Mouse (Mus musculus): ENCODE measurements around the gene Mtor. TPM values are rescaled to one million over a fixed set of nuclear protein-coding genes. Genes with fewer than 3 reads are reported as not detected.

Mtor gene
- total RNA-seq, 2 experiments from 2014 or later: 30.6 to 36.6 TPM

DNA sequence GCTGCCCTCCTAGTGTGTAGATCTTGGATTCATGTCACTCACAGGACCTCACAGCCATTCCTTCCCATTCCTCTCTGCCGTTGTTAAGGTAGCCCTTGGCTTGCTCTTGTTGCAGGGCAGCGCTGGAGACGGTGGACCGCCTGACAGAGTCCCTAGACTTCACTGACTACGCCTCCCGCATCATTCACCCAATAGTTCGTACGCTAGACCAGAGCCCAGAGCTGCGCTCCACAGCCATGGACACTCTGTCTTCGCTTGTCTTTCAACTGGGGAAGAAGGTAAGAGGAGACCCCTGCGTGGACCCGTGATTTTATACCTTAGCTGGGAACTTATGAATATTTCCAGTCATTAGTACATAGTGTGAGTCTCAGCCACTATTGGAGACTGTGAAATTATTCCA, 36.1 kb downstream of the Mtor start:
- no peak for DNase-seq (ENCODE audit: low spot score)

DNA sequence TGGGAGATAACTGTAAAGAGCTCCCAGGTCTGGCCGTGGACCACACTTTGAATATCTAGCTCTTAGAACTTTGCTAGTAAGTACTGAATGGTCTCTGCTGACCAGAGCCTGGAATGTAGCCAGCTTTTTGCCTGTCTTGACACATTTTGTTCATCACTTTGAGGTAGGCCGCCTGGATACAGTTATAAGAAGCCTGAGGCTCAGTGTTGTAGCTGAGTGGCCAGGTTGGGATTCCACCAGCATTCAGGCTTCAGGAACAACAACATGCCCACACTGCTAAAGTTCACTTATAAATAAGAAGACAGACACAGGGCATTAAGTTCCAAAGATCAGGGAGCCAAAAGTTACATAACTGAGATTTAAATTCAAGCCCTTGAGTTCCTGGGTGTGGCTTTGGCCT, 39.4 kb downstream of the Mtor start:
- no peak for DNase-seq (ENCODE audit: low spot score)

DNA sequence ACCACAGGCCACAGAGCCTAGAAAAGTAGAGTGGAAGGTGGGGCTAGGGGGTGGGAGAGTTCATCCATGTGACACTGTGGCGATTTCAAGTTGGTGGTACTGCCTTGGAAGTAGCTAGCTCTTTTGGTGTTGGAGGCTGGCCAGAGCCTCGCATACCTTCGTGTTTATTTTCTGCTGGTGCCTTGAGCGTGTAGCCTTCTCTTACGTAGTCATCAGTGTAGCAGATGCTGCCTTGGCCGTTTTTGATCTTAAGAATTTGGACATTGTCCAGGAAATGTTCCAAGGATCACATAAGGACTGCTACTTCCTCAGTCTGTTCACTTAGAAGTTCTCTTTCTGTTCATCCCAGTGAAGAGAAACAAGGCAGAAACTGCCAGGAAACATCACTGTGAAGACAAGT, 42.1 kb downstream of the Mtor start:
- DNase-seq (ENCODE audit: low spot score): no peak

DNA sequence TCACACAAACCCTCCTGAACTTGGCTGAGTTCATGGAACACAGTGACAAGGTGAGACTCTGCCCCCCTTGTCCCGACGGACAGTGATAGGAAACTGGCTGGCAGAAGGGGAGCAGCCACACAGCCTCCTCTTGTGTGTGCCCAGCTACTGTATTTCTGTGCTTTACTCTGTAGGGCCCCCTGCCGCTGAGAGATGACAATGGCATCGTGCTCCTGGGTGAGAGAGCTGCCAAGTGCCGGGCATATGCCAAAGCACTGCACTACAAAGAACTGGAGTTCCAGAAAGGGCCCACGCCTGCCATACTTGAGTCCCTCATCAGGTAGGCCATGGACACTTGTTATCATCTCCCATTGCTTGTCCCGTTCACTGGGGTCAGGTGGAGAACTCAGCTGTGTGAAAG, 43.0 kb downstream of the Mtor start:
- DNase-seq (ENCODE audit: low spot score): no peak

DNA sequence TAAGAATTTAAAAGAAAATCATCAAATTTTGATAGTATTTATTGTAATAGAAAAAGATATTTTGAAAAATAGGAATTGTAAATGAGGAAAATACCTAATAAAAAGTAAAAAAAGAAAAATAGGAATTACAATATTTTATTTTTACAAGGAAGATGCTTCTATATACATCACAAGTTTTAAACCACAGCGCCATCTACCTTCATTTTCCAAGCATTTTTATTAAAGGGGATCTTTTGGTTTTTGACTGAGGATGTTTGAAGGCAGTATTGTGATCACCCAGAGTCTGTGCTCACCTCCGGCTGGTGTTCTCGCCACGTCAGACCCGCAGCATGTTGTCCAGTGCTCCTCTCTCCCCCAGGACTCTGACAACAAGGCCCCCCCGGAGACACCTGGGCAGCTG, 46.7 kb downstream of the Mtor start:
- no peak for DNase-seq (ENCODE audit: low spot score)

DNA sequence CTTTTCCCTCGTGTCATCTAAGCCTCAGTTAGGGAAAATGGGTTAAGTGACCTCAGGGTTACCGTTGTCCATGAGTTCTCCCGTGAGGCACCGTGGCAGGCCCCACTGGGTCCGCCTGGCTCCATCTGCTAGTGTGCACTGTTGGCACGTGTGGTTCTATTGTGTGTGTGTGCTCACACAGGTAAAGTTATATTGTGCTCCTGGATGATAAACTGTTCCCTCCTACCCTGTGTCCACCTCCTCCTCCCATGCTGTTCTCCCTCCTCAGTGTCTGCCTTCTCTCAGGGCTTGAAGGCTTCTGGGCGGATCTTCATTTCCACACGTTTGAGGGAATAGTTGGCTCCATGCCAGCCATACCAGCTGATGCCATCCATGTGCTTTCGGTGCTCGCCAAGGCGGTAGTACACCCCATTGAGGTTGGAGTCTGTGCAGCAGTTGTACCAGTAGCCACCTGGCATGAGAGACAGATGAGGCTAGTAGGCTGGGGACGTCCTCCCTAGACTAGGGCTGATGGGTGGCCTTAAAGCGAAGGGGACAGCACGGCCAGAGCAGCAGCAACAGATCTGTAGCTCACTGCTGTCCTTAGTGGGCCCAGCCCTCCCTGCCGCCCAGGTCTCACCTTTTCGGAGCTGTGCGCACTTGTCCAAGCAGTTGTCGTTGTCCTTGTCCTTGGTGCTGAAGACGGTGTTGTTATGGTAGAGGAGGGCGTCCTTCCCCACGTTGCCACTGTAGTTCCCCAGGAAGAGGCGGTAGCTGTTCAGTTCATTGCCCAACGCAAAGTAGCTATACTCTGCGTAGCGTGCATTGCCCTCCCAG, 47.7 kb downstream of the Mtor start:
- DNase-seq (ENCODE audit: low spot score): no peak

DNA sequence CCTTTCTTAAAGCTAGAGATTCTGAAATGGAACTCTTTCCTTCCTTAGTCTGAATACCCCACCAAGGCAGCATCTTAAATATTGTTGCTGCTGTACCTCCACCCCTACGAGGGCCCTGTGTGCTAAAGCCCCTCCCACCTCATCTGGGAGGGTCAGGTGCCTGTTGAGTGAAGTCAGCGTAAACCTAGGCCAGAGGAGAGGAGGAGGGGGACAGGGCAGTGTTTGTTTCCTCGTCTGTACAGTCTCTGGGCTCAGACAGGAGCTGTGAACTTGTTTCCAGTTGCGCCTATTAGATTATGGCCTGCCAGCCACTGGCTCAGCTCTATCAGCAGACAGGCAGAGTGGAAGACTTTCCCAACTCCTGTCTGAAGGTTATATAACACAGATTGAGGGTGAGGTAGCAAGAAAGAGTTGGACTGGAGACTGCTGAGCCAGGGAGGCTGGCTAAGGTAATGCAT, 52.0 kb downstream of the Mtor start, which contains the start of gene Angptl7:
Gene Angptl7 (minus strand): TSS at position 51 of the 458 bp plus-strand sequence.
- DNase-seq (ENCODE audit: low spot score): peak; percentile 30

DNA sequence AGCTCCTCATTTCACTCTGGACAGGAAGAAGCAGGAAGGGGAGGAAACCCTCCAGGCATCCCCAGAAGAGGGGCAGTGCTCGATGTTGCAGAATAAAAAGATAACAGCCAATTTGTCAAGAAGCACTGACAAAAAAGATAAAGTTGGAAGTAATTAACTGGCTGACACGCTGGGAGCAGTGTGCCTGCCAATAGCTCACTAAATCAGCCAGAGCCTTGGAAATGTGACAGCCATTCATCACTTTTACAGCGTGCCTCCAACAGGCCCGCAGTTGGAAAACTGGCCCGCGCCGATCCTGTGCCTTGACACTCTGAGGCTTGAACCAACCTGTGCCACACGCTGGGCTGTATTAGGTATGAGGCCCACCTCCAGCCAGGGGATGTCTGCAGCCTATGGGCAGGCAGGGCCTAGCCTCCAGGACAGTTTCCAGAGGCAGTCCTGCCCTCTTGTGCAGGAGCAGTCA, 56.1 kb downstream of the Mtor start:
- peak; percentile 84 for DNase-seq (ENCODE audit: low spot score)

DNA sequence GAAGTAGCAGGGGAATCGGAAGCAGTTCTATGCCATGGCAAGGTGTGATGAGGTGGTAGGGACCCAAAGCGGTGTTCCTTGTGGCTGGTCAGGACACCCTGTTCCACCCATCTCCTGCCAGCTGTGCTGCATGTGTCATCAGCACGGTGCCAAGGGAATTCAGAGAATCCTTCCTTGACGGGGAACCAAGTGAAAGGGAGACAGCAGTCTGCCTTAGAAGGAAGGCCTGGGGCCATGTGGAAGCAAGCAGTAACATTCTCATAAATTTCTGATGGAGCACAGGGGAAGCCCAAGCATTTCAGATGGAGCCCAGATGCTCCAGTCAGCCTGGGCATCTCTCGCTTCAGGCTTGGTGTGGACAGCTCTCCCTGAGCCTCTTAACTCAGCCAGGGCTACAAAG, 59.2 kb downstream of the Mtor start:
- peak; percentile 81 for DNase-seq (ENCODE audit: low spot score)

DNA sequence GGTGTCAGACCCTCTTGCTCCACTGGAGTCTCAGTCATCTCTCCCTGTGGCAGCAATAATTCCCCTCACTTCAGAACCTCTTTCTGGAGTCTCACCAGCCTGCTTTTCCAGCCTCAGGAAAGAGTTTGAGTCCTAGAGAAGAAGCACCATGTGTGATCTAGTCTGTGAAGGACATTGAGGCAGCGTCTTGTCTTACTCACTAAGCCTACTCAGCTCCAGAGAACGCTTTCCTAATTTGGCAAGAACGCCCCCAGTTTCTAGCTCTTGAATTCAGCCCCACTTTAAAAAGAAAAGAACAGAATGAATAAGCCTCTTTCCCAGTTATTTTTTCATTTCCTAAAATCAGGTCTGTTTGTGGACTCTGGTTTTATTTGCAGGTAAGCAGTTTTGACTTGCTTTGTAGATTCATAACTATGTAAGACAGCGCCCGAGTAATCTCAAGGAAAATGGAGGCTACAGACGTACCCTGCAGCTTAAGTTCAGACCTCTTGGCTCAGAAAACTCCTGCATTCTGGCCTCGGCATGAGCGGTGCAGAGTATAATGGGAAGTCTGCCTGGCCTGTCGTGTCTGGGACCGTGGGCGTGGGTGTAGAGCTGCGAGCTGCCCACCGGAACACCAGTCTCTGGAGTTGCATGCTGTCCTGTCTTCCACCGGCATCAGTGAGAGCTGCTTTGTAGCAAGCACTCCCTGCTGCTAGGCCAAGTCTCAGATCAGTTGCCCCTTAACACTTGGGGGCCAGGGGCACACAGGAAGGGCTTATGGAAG, 59.9 kb downstream of the Mtor start:
- DNase-seq (ENCODE audit: low spot score): no peak

DNA sequence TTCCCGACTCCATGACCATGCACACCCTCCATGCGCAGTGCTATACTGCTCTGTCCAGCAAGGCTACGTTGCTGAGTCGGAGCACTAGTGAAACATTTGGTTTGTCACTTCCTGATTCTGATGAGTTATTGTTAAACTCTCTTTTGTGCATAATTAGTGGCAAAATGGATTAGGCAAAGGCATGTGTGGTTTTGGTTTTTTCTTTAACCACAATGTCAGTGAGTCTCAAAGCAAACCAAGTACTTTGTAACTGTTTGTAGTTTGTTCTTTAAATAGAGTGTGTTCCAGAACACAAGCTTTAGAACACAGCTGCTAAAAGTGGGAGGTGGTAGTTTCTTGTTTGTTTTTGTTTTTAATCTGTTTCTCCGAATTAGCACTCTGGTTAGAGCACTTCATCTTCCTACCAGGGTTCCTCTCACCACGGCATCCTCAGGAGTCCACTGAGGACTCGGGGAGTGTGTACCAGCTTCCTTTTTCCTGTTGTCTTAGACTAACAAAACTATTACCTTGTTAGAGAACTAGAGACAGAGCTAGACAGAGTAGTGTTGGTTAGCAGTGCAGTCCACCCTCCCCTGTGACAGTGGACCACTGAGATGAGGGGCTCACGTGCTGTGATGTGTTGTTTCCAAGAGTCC, 61.2 kb downstream of the Mtor start:
- DNase-seq (ENCODE audit: low spot score): no peak

DNA sequence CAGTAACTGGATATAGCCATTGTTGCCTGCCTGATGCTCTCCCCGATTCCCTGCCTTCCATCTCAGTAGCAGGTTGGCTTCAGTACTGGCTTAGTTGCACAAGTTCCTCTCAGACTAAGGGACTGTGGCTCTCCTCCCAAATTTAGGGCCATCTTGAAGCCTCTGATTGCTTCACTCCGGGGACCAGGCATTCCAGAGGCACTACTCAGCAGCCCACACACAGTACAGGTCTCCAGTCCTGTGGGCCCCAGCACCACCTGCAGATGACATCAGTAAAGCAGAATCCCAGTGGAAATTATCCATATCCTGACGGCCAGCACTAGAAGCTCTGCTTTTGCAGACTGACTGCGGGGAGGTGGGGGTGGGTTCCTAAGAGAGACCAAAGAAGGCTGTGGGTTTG, 62.3 kb downstream of the Mtor start:
- peak; percentile 76 for DNase-seq (ENCODE audit: low spot score)

DNA sequence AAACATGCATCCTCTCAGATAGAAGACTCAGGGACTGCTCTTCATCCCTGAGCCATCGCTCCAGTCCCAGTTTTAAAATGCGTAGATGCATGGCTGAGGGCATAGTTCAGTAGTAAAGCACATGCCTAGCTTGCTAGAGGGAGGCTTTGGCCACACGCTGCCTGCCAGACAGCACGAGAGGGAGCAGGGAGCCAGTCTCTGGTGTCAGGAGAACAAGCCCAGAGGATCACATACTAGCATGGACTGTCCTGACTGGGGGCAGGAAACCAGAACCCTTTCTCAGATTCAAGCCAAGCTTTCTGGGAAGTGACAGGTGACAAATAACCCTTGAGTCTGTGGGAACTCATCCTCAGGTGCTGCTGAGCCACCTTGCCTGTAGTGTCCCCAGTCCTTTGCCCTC, 62.9 kb downstream of the Mtor start:
- DNase-seq (ENCODE audit: low spot score): peak; percentile 51

DNA sequence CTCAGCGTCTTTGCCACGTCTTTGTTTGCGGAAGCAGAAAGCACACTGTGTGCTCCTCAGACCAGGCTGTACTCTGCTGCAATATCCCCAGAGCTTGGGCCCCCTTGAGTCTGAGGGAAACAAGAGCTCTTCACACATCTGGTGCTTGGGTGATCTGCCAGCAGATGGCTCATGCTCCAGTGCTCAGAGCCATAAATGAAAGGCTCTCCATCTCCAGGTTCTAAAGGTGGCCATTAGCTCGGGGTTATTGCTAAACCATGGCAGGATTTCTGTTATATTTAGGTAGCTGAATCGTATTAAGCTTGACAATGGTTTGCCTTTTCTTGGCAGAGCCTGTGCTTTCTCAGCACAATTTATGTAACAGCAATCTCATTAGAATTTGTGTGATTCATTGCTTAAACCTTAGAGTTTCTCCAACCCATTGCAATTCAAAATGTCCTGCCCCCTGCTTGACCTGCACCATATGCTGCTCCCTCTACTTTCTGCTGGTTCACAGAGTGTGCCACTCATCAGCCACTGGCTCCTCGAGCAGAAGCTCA, 64.7 kb downstream of the Mtor start:
- peak; percentile 65 for DNase-seq (ENCODE audit: low spot score)

DNA sequence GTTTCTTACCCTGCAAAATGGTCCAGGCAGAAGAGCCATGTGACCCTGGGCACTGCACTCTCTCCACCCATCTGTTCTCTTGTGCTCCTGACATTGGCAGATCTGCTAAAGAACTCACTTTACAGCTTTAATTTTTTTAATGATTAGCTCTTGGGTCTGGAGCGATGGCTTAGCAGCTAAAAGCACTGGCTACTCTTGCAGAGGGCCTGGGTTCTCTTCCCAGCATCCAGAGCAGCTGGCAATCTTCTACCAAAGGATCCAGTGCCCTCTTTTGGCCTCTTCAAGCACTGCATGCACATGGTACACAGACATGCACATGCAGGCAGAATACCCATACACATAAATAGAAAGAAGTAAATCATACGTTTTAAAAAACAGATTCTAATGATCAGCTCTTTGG, 66.9 kb downstream of the Mtor start:
- DNase-seq (ENCODE audit: low spot score): no peak

DNA sequence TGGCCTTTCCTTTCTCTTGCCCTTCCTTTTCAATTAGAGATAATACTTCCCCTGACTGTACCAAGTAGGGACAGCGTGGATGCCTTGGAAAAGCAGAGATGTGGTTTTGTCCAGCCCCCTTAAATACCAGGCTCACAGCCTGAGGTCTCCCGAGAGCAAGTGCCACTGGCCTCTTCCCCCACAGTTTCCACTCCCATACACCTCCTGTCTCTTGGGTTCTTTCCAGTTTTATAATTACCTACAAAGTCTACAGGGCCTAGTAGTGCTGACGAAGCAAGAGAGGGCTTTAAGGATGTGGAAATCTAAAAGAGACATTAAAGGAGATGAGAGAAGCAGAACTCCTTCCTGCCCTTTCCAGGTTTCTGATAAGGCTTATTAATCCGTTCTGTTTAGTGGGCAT, 69.4 kb downstream of the Mtor start:
- DNase-seq (ENCODE audit: low spot score): no peak

DNA sequence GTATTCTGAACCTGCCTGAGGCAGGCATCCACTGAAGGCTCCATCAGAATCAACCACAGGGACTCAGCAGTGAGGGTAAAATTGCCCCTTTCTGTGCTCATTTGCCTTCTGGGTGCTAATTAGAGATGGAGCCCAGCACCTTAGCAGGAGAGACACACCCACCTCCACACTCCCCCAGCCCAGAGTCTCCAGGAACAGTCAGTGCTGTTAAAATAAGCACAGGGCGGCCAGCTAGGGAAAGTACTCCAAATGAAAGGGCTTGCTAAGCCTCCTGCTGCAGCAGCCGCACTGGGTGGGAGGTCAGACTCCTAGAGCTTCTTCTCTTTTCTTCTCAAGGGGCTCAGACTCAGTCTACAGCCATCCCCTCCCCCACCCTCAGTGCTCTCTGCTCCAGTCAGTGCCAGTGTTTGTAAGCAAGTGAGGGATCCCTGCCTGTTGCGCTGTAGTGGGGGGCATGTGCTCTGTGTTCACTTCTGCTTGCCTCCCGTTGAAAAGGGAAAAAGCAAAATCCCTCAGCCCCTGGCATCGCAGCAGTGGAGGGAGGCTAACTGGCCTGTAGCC, 69.9 kb downstream of the Mtor start:
- DNase-seq (ENCODE audit: low spot score): no peak

DNA sequence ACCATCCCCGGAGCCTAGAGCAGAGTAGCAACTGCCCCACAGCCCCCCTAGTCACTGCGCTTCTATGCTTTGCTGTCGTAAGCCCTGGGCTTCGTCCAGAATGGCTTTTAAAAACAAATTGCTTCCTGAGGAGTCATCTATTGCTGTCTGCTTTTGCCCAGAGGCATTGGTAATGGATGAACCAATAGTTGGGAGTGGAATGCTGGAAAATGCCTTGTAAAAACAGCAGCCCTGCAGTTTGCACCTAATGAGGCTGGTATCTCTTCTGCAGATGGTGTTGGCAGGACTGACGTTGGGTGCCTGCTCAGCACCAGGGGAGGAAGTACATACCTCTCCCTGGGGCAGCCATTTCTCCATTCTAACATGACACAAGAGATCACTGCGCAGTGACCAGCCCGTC, 75.1 kb downstream of the Mtor start:
- DNase-seq (ENCODE audit: low spot score): no peak

DNA sequence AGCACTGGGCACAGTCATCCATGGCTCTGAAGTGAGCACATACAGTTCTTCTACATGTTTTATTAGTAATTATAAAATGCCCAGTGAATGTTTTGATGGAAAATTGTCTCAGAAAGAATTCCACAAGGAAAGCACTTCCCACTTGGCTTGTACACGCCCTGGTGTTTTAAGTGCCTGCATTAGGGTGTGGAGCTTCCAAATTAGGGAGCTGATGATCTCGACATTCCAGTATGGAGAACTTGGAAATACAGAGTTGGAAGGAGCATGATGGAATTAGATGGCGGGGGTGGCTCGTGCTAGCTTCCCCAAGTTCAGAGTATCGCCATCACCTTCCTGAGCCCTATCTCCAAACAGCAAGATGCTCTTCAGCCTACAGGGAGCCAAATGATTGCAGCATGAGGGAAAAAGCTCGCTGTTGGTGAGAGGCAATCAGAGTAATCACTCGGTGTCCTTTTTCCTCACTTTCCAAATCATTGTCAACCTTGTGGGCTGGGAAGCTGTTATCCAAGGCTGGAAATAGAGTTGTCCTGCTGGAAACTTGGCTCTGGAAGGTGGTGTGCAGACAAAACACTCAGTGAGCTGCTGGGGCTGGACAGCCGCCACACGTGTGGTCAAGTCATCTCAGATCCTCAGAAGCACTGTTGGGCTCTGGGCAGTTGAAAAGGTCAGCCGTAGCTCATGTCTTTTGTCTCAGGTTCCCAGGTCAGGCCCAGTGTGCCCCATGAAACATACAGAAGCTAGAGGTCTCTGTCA, 78.9 kb downstream of the Mtor start:
- peak; percentile 37 for DNase-seq (ENCODE audit: low spot score)

DNA sequence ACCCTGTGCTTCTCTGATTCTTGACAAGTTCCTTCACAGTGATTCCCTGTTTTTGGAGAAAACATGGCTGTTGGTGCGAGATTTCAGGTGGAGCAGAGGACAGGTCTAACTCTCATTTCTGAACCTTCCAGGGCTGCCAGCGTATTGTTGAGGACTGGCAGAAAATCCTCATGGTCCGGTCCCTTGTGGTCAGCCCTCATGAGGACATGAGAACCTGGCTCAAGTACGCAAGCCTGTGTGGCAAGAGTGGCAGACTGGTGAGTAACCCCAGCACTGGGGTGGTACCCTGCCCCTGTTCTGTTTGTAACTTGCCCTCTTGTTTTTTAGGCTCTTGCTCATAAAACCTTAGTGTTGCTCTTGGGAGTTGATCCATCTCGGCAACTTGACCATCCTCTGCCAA, 81.9 kb downstream of the Mtor start:
- no peak for DNase-seq (ENCODE audit: low spot score)

DNA sequence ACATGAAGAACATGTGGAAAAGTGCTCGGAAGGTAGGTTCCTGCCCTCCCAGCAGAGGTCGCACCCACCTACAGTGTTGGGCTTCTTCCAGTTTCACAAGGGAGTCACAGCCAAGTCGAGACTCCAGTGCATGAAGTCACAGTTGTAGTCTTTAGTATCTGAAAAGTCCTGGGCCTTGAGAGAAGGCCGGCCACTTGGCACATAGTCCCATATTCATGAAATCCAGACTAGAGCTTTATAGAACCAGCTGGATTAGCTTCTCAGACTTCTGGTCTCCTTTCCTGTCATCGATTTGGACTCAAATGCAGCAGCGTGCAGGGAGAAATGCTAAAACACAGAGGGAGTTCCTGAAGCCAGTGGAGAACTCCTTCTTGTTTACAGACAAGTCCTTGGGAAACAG, 82.4 kb downstream of the Mtor start:
- no peak for DNase-seq (ENCODE audit: low spot score)

All from gastrocnemius, adult 18-20 months (tissue).